Mouse (Mus musculus): Measurements from ENCODE around the gene Ggnbp2.

- TF ChIP-seq POLR2A (IDR thresholded peaks at IDR 0.05; ENCODE audit: insufficient read length, low read depth): no peak
- no peak for TF ChIP-seq POLR2AphosphoS2 (IDR thresholded peaks at IDR 0.05; ENCODE audit: insufficient read length, low read depth)
- no peak for TF ChIP-seq MAX (IDR thresholded peaks at IDR 0.05; ENCODE audit: low read depth)
- TF ChIP-seq MYOD1 (IDR thresholded peaks at IDR 0.05; ENCODE audit: control insufficient read depth in 1 of 3, insufficient read length in 2 of 3, low read depth in 2 of 3): no peak
- no peak for TF ChIP-seq TCF12 (IDR thresholded peaks at IDR 0.05; ENCODE audit: insufficient read depth, poor library complexity, severe bottlenecking)
- TF ChIP-seq CEBPB (IDR thresholded peaks at IDR 0.05; ENCODE audit: insufficient read depth, poor library complexity, severe bottlenecking): no peak
- no peak for TF ChIP-seq SRF (IDR thresholded peaks at IDR 0.05; ENCODE audit: control insufficient read depth, insufficient read length, low read depth)
- TF ChIP-seq REST (IDR thresholded peaks at IDR 0.05; ENCODE audit: insufficient read depth, insufficient read length): no peak
- TF ChIP-seq E2F4 (IDR thresholded peaks at IDR 0.05; ENCODE audit: insufficient read depth): no peak
- no peak for TF ChIP-seq USF1 (IDR thresholded peaks at IDR 0.05; ENCODE audit: low read depth)
- TF ChIP-seq MYOG (IDR thresholded peaks at IDR 0.05; ENCODE audit: control insufficient read depth in 1 of 3, insufficient read depth in 1 of 3, insufficient read length in 2 of 3, low read depth in 2 of 3): no peak
- no peak for TF ChIP-seq TCF3 (IDR thresholded peaks at IDR 0.05; ENCODE audit: insufficient read length, low read depth)
Observed at GRCm38 (mm10) chr11:84886767-84887511, 16.3 kb upstream of the Ggnbp2 start.

Data from myocyte (in vitro differentiated cells).